Mouse (Mus musculus): ENCODE data around the gene Lama1. TPM values are rescaled to one million over a fixed set of nuclear protein-coding genes. Genes with fewer than 3 reads are reported as not detected.
A peak's percentile ranks its signal among the peaks of the same experiment; 100 is the strongest.

Gene Lama1
- polyA plus RNA-seq, 1 experiment from 2014 or later = 6.5 TPM

DNA sequence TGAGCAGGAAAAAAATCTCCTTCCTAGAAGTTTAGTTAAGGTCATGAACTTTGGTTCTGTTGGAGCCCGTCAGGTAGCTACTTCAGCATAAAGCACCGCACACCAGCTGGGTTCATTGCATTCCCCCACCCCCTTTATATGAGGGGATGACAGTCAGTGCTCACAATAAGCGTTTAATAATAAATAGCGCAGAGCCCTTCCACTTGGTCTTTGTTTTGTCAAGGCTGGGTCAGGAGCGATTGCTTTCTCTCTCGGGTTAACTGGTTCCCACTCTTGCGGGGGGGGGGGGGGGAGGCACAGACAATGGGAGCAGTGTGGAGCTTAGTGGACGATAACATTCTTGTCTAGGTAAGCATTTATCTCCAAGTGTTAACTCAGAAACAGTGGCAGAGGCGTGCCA lies 4.7 kb downstream of the Lama1 start:
- Histone ChIP-seq H3K27ac (ENCODE audit: low read depth) (no peak overlapping the region), H3K36me3 (ENCODE audit: insufficient read depth) (no peaks in the 10 kb centered on the region), H3K4me1 (ENCODE audit: insufficient read depth) (peaks cover 13% of the 10 kb centered on the region; the same call in 1 of the 2 replicates), H3K9ac (no peak overlapping the region), H3K4me3 (ENCODE audit: low read depth, low read length) (no peak overlapping the region), H3K4me2 (no peak overlapping the region), H3K27me3 (ENCODE audit: insufficient read depth, low read length) (0 out of 2 replicates have a peak, but pooled peaks cover 5% of the 10 kb centered on the region), H3K9me3 (ENCODE audit: low read depth, low read length) (no peaks in the 10 kb centered on the region)
- TF ChIP-seq CTCF (IDR thresholded peaks at IDR 0.05; ENCODE audit: low read depth) = no peak
- 23% methylated on average over 9 of the region's 9 CpGs for WGBS
- ATAC-seq (ENCODE audit: insufficient read depth) (no peak), DNase-seq (no peak)

DNA sequence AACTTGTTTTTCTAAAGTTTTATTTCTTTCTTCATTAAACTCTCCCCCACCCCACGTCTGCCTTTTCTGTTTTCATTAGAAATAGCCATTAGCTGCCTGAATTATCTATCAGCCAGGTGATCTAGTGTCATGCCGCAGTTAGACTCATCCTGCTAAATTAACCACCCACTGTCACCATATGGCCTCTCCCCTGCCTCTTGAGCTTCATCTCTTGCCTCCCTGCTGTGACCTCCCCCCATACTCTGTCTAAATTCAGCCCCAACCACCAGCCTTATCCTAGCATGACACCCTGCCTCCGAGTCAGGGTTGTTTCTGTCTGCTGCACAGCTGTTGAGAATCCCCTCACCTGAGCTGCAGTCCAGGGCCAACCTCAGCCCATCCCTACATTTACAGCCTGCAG lies 5.9 kb downstream of the Lama1 start:
- ATAC-seq (ENCODE audit: insufficient read depth) (no peak), DNase-seq (no peak)
- 0 out of 2 replicates have a peak, but pooled peaks cover 2% of the 10 kb centered on the region for H3K27me3 ChIP-seq (ENCODE audit: insufficient read depth, low read length)
- no peak overlapping the region for H3K4me2 ChIP-seq
- no peaks in the 10 kb centered on the region for H3K9me3 ChIP-seq (ENCODE audit: low read depth, low read length)
- no peak overlapping the region for H3K4me3 ChIP-seq (ENCODE audit: low read depth, low read length)
- no peak overlapping the region for H3K27ac ChIP-seq (ENCODE audit: low read depth)
- 49% methylated on average over 3 of the region's 3 CpGs for WGBS
- no peak overlapping the region for H3K9ac ChIP-seq
- no peaks in the 10 kb centered on the region for H3K36me3 ChIP-seq (ENCODE audit: insufficient read depth)
- no peak for TF ChIP-seq CTCF (IDR thresholded peaks at IDR 0.05; ENCODE audit: low read depth)
- H3K4me1 ChIP-seq (ENCODE audit: insufficient read depth) = peaks cover 9% of the 10 kb centered on the region; the same call in 1 of the 2 replicates

- no peak for DNase-seq
- Histone ChIP-seq H3K27me3 (ENCODE audit: insufficient read depth, low read length) (no peaks in the 10 kb centered on the region), H3K9ac (no peak overlapping the region), H3K27ac (ENCODE audit: low read depth) (no peak overlapping the region), H3K4me3 (ENCODE audit: low read depth, low read length) (no peak overlapping the region), H3K9me3 (ENCODE audit: low read depth, low read length) (no peaks in the 10 kb centered on the region), H3K36me3 (ENCODE audit: insufficient read depth) (no peaks in the 10 kb centered on the region), H3K4me1 (ENCODE audit: insufficient read depth) (peaks cover 7% of the 10 kb centered on the region; the same call in 1 of the 2 replicates), H3K4me2 (no peak overlapping the region)
- ATAC-seq (ENCODE audit: insufficient read depth) = no peak
- WGBS = 75% methylated on average over 10 of the region's 10 CpGs
- TF ChIP-seq CTCF (IDR thresholded peaks at IDR 0.05; ENCODE audit: low read depth) = no peak
These were observed 8.1 kb downstream of the Lama1 start for GRCm38 (mm10) chr17:67705035-67705769.

- no peak overlapping the region for H3K27ac ChIP-seq (ENCODE audit: low read depth)
- no peak overlapping the region for H3K9ac ChIP-seq
- no peaks in the 10 kb centered on the region for H3K9me3 ChIP-seq (ENCODE audit: low read depth, low read length)
- H3K36me3 ChIP-seq (ENCODE audit: insufficient read depth) = no peaks in the 10 kb centered on the region
- WGBS = 69% methylated on average over 5 of the region's 5 CpGs
- TF ChIP-seq CTCF (IDR thresholded peaks at IDR 0.05; ENCODE audit: low read depth) = no peak
- H3K4me3 ChIP-seq (ENCODE audit: low read depth, low read length) = no peak overlapping the region
- ATAC-seq (ENCODE audit: insufficient read depth) (no peak), DNase-seq (no peak)
- no peak overlapping the region for H3K4me2 ChIP-seq
- peaks cover 7% of the 10 kb centered on the region; the same call in 1 of the 2 replicates for H3K4me1 ChIP-seq (ENCODE audit: insufficient read depth)
- H3K27me3 ChIP-seq (ENCODE audit: insufficient read depth, low read length) = no peaks in the 10 kb centered on the region
These were observed 9.3 kb downstream of the Lama1 start for GRCm38 (mm10) chr17:67706372-67706771.

- no peaks in the 10 kb centered on the region for H3K9me3 ChIP-seq (ENCODE audit: low read depth, low read length)
- H3K27ac ChIP-seq (ENCODE audit: low read depth) = no peak overlapping the region
- DNase-seq (peak; percentile 33), ATAC-seq (ENCODE audit: insufficient read depth) (no peak)
- H3K9ac ChIP-seq = no peak overlapping the region
- no peaks in the 10 kb centered on the region for H3K27me3 ChIP-seq (ENCODE audit: insufficient read depth, low read length)
- no peak for TF ChIP-seq CTCF (IDR thresholded peaks at IDR 0.05; ENCODE audit: low read depth)
- no peak overlapping the region for H3K4me3 ChIP-seq (ENCODE audit: low read depth, low read length)
- H3K36me3 ChIP-seq (ENCODE audit: insufficient read depth) = no peaks in the 10 kb centered on the region
- 53% methylated on average over 13 of the region's 13 CpGs for WGBS
- H3K4me1 ChIP-seq (ENCODE audit: insufficient read depth) = no peaks in the 10 kb centered on the region
- H3K4me2 ChIP-seq = no peak overlapping the region
These were observed 10.8 kb downstream of the Lama1 start for GRCm38 (mm10) chr17:67707793-67708364.

GRCm38 (mm10) chr17:67710377-67710781 lies 13.3 kb downstream of the Lama1 start:
- Histone ChIP-seq H3K9ac (no peak overlapping the region), H3K4me1 (ENCODE audit: insufficient read depth) (no peaks in the 10 kb centered on the region), H3K36me3 (ENCODE audit: insufficient read depth) (no peaks in the 10 kb centered on the region), H3K27ac (ENCODE audit: low read depth) (no peak overlapping the region), H3K9me3 (ENCODE audit: low read depth, low read length) (no peaks in the 10 kb centered on the region), H3K27me3 (ENCODE audit: insufficient read depth, low read length) (no peaks in the 10 kb centered on the region), H3K4me3 (ENCODE audit: low read depth, low read length) (no peak overlapping the region), H3K4me2 (no peak overlapping the region)
- no peak for TF ChIP-seq CTCF (IDR thresholded peaks at IDR 0.05; ENCODE audit: low read depth)
- ATAC-seq (ENCODE audit: insufficient read depth) (no peak), DNase-seq (no peak)
- 62% methylated on average over 6 of the region's 6 CpGs for WGBS

GRCm38 (mm10) chr17:67711361-67711760 lies 14.3 kb downstream of the Lama1 start:
- no peak for DNase-seq
- Histone ChIP-seq H3K4me1 (ENCODE audit: insufficient read depth) (no peaks in the 10 kb centered on the region), H3K27ac (ENCODE audit: low read depth) (no peak overlapping the region), H3K36me3 (ENCODE audit: insufficient read depth) (no peaks in the 10 kb centered on the region), H3K4me3 (ENCODE audit: low read depth, low read length) (no peak overlapping the region), H3K4me2 (no peak overlapping the region), H3K9ac (no peak overlapping the region), H3K27me3 (ENCODE audit: insufficient read depth, low read length) (no peaks in the 10 kb centered on the region), H3K9me3 (ENCODE audit: low read depth, low read length) (no peaks in the 10 kb centered on the region)
- ATAC-seq (ENCODE audit: insufficient read depth) = no peak
- no peak for TF ChIP-seq CTCF (IDR thresholded peaks at IDR 0.05; ENCODE audit: low read depth)
- 29% methylated on average over 4 of the region's 4 CpGs for WGBS

Data from lung, embryonic 14.5 days (tissue).